Mouse (Mus musculus): ENCODE results near the gene Fam83g. TPM values are rescaled to one million over a fixed set of nuclear protein-coding genes. Genes with fewer than 3 reads are reported as not detected.

Gene Fam83g
- total and polyA plus RNA-seq, 3 experiments: 0.05 TPM; not detected in 2

- ATAC-seq (ENCODE audit: extremely low read depth, insufficient number of reproducible peaks, low FRiP score, poor library complexity, severe bottlenecking) (no peak), DNase-seq (ENCODE audit: low spot score) (no peak)
- peaks cover 30% of the 10 kb centered on the region for H3K36me3 ChIP-seq (replicated peaks)
Measured at GRCm38 (mm10) chr11:61669492-61670490, 14.1 kb upstream of the Fam83g start.

GRCm38 (mm10) chr11:61671781-61672383, 12.0 kb upstream of the Fam83g start:
- H3K4me3 ChIP-seq (ENCODE audit: low read depth, low read length): no peak overlapping the region
- DNase-seq (ENCODE audit: low spot score) (no peak), ATAC-seq (ENCODE audit: extremely low read depth, insufficient number of reproducible peaks, low FRiP score, poor library complexity, severe bottlenecking) (no peak)
- H3K36me3 ChIP-seq (replicated peaks): peaks cover 20% of the 10 kb centered on the region
- H3K27me3 ChIP-seq (ENCODE audit: insufficient read depth, low read length): peaks cover 11% of the 10 kb centered on the region; the same call in 1 of the 2 replicates
- no peak for TF ChIP-seq POLR2AphosphoS5 (IDR thresholded peaks at IDR 0.05; ENCODE audit: insufficient replicate concordance, low read depth, low read length)
- TF ChIP-seq GATA1 (IDR thresholded peaks at IDR 0.05; ENCODE audit: borderline replicate concordance, low read length): no peak
- no peak for TF ChIP-seq CTCF (IDR thresholded peaks at IDR 0.05; ENCODE audit: low read depth, low read length)
- no peak for TF ChIP-seq TAL1 (conservative IDR thresholded peaks at IDR 0.05; ENCODE audit: low read depth, low read length)
- no peak for TF ChIP-seq GATA2 (IDR thresholded peaks at IDR 0.05; ENCODE audit: borderline replicate concordance, low read depth, low read length)
- H3K4me1 ChIP-seq (ENCODE audit: insufficient read depth, low read depth, low read length): peaks cover 12% of the 10 kb centered on the region; the same call in 1 of the 2 replicates
- no peaks in the 10 kb centered on the region for H3K9me3 ChIP-seq (replicated peaks)

More at GRCm38 (mm10) chr11:61669492-61670490, 14.1 kb upstream of the Fam83g start:
- Histone ChIP-seq H3K4me1 (ENCODE audit: insufficient read depth, low read depth, low read length) (peaks cover 9% of the 10 kb centered on the region; the same call in 1 of the 2 replicates), H3K27me3 (ENCODE audit: insufficient read depth, low read length) (peaks cover 7% of the 10 kb centered on the region; the same call in 1 of the 2 replicates), H3K4me3 (ENCODE audit: low read depth, low read length) (peak overlapping the region; percentile 14; the same call in 1 of the 2 replicates), H3K9me3 (replicated peaks) (no peaks in the 10 kb centered on the region)
- TF ChIP-seq CTCF (IDR thresholded peaks at IDR 0.05; ENCODE audit: low read depth, low read length): no peak

- TF ChIP-seq POLR2AphosphoS5 (IDR thresholded peaks at IDR 0.05; ENCODE audit: insufficient replicate concordance, low read depth, low read length) (no peak), CTCF (IDR thresholded peaks at IDR 0.05; ENCODE audit: low read depth, low read length) (no peak), GATA1 (IDR thresholded peaks at IDR 0.05; ENCODE audit: borderline replicate concordance, low read length) (no peak), TAL1 (conservative IDR thresholded peaks at IDR 0.05; ENCODE audit: low read depth, low read length) (no peak), GATA2 (IDR thresholded peaks at IDR 0.05; ENCODE audit: borderline replicate concordance, low read depth, low read length) (no peak)
- Histone ChIP-seq H3K36me3 (replicated peaks) (peaks cover 20% of the 10 kb centered on the region), H3K27me3 (ENCODE audit: insufficient read depth, low read length) (peaks cover 11% of the 10 kb centered on the region; the same call in 1 of the 2 replicates), H3K9me3 (replicated peaks) (no peaks in the 10 kb centered on the region), H3K4me1 (ENCODE audit: insufficient read depth, low read depth, low read length) (peaks cover 12% of the 10 kb centered on the region; the same call in 1 of the 2 replicates), H3K4me3 (ENCODE audit: low read depth, low read length) (no peak overlapping the region)
- DNase-seq (ENCODE audit: low spot score): no peak
- ATAC-seq (ENCODE audit: extremely low read depth, insufficient number of reproducible peaks, low FRiP score, poor library complexity, severe bottlenecking): no peak
Measured at GRCm38 (mm10) chr11:61673686-61674085, 10.2 kb upstream of the Fam83g start.

GRCm38 (mm10) chr11:61674151-61674838, 9.6 kb upstream of the Fam83g start:
- TF ChIP-seq POLR2AphosphoS5 (IDR thresholded peaks at IDR 0.05; ENCODE audit: insufficient replicate concordance, low read depth, low read length) (no peak), GATA2 (IDR thresholded peaks at IDR 0.05; ENCODE audit: borderline replicate concordance, low read depth, low read length) (no peak), CTCF (IDR thresholded peaks at IDR 0.05; ENCODE audit: low read depth, low read length) (no peak), GATA1 (IDR thresholded peaks at IDR 0.05; ENCODE audit: borderline replicate concordance, low read length) (no peak), TAL1 (conservative IDR thresholded peaks at IDR 0.05; ENCODE audit: low read depth, low read length) (no peak)
- Histone ChIP-seq H3K36me3 (replicated peaks) (peaks cover 17% of the 10 kb centered on the region), H3K9me3 (replicated peaks) (no peaks in the 10 kb centered on the region), H3K4me3 (ENCODE audit: low read depth, low read length) (no peak overlapping the region), H3K27me3 (ENCODE audit: insufficient read depth, low read length) (peaks cover 9% of the 10 kb centered on the region; the same call in 1 of the 2 replicates), H3K4me1 (ENCODE audit: insufficient read depth, low read depth, low read length) (peaks cover 12% of the 10 kb centered on the region; the same call in 1 of the 2 replicates)
- DNase-seq (ENCODE audit: low spot score) (no peak), ATAC-seq (ENCODE audit: extremely low read depth, insufficient number of reproducible peaks, low FRiP score, poor library complexity, severe bottlenecking) (no peak)

GRCm38 (mm10) chr11:61674839-61675159, 9.1 kb upstream of the Fam83g start:
- peaks cover 9% of the 10 kb centered on the region; the same call in 1 of the 2 replicates for H3K27me3 ChIP-seq (ENCODE audit: insufficient read depth, low read length)
- H3K4me3 ChIP-seq (ENCODE audit: low read depth, low read length): no peak overlapping the region
- DNase-seq (ENCODE audit: low spot score) (no peak), ATAC-seq (ENCODE audit: extremely low read depth, insufficient number of reproducible peaks, low FRiP score, poor library complexity, severe bottlenecking) (no peak)
- H3K36me3 ChIP-seq (replicated peaks): peaks cover 14% of the 10 kb centered on the region
- peaks cover 11% of the 10 kb centered on the region; the same call in 1 of the 2 replicates for H3K4me1 ChIP-seq (ENCODE audit: insufficient read depth, low read depth, low read length)
- H3K9me3 ChIP-seq (replicated peaks): no peaks in the 10 kb centered on the region
- TF ChIP-seq GATA2 (IDR thresholded peaks at IDR 0.05; ENCODE audit: borderline replicate concordance, low read depth, low read length) (no peak), POLR2AphosphoS5 (IDR thresholded peaks at IDR 0.05; ENCODE audit: insufficient replicate concordance, low read depth, low read length) (no peak), GATA1 (IDR thresholded peaks at IDR 0.05; ENCODE audit: borderline replicate concordance, low read length) (no peak), TAL1 (conservative IDR thresholded peaks at IDR 0.05; ENCODE audit: low read depth, low read length) (no peak), CTCF (IDR thresholded peaks at IDR 0.05; ENCODE audit: low read depth, low read length) (no peak)
